Mouse (Mus musculus) hindbrain, embryonic 12.5 days (tissue): ENCODE data around the gene Magi1. TPM values are rescaled to one million over a fixed set of nuclear protein-coding genes. Genes with fewer than 3 reads are reported as not detected.

Experiments
- ATAC-seq: fragments of 200-750 bp; cut with Nextera tagmentation; 2 replicates; pipeline ENCODE4 v1.8.0; 2017; ENCODE audit warnings: moderate TSS enrichment; ENCODE audit not compliant: low FRiP score
- H3K27ac ChIP-seq: fragments of 300-500 bp; sonication (generic); 2 replicates; pipeline ENCODE4 v1.5.1; 2016; ENCODE audit warnings: mild to moderate bottlenecking
- H3K27me3 ChIP-seq: fragments of 300-500 bp; sonication (generic); 2 replicates; pipeline ENCODE4 v1.6.1; 2016; ENCODE audit warnings: mild to moderate bottlenecking
- H3K36me3 ChIP-seq: fragments of 300-500 bp; sonication (generic); 2 replicates; pipeline ENCODE4 v1.6.1; 2016; ENCODE audit warnings: mild to moderate bottlenecking
- H3K4me1 ChIP-seq: fragments of 300-500 bp; sonication (generic); 2 replicates; pipeline ENCODE4 v1.6.1; 2016
- H3K4me2 ChIP-seq: fragments of 300-500 bp; sonication (generic); replicated peaks from 2 replicates; pipeline ENCODE4 v1.6.1; 2016; ENCODE audit warnings: mild to moderate bottlenecking
- H3K4me3 ChIP-seq: fragments of 300-500 bp; sonication (generic); 2 replicates; pipeline ENCODE4 v1.5.1; 2016; ENCODE audit warnings: mild to moderate bottlenecking
- H3K9ac ChIP-seq: fragments of 300-500 bp; sonication (generic); 2 replicates; pipeline ENCODE4 v1.6.1; 2016; ENCODE audit warnings: mild to moderate bottlenecking, moderate library complexity
- H3K9me3 ChIP-seq: fragments of 300-500 bp; sonication (generic); replicated peaks from 2 replicates; pipeline ENCODE4 v1.6.1; 2016; ENCODE audit warnings: mild to moderate bottlenecking
- WGBS: fragments of 180-500 bp; shearing (Covaris S2); methylation state at CpG from one replicate; pipeline ENCODE4 v1.1.7; 2016; 5-methylcytosine and 5-hydroxymethylcytosine counted together
- polyA plus RNA-seq: library from polyadenylated mRNA; unstranded; fragments of >200 nt; fragmentation: Nextera tagmentation; extraction: Ambion mirVana; gene quantifications from 2 replicates; pipeline ENCODE4 v1.2.1, GENCODE M21; 2016

The Magi1 gene
- polyA plus RNA-seq, 1 experiment from 2014 or later: 35.9 TPM

DNA sequence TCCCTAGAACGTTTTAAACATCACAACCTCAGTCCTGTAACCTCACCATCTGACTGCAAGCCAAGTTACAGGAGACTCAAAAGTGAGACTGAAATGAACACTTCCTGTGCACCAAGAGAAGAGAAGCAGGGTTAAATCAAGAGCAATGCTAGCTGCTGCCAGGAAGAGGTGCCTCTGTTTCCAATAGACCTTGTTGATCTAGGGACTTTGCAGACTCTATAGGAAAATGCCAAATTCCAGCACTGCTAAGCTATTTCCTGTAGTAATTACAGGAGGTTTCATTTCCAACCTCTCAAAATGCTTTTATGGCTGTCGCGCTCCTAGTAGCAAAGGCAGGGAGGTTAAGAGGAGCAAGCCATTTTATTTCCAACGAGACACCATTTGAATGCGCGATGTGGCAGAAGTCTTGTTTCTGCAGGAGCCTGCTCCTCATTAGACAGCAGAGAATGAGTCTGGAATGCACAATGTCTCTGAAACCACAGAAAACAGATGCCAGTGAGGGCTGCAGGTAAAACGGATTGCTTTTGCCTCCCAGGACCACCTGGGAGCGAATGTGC lies 222.2 kb downstream of the Magi1 start:
- Histone ChIP-seq H3K27me3 (no peaks in the 10 kb centered on the region), H3K36me3 (no peaks in the 10 kb centered on the region), H3K4me1 (0 out of 2 replicates have a peak, but pooled peaks cover 5% of the 10 kb centered on the region), H3K27ac (no peak overlapping the region), H3K4me3 (no peak overlapping the region), H3K9ac (no peak overlapping the region), H3K4me2 (no peak overlapping the region), H3K9me3 (0 out of 2 replicates have a peak, but pooled peaks cover 2% of the 10 kb centered on the region)
- ATAC-seq: no peak
- WGBS: 72% methylated on average over 8 of the region's 8 CpGs

DNA sequence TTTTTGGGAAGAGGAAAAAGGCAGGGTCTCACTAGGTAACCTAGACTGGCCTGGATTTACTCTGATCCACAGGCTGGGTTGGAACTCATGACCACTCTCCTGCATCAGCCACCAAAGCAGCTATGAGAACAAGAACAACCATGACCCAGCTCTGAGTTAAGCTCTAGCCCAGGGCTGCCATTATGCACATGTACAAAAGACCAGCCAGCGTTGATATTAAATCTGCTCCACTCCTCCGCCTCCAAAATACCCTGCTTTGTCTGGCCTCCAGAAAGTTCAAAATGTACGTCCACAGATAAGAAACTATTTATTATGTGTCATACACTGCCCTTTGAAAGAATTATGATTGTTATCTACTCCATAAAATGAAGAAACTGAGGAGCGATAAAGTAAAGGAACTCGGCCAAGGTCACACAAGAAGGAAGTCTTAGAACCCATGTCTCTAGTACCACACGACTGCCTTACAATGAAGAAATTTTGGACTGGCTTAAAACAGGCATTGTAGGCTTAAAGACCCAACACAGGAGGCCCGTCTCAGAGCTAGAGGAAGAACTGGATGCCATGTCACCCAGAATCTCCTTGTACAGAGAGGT lies 223.0 kb downstream of the Magi1 start:
- Histone ChIP-seq H3K9me3 (0 out of 2 replicates have a peak, but pooled peaks cover 2% of the 10 kb centered on the region), H3K27ac (no peak overlapping the region), H3K27me3 (no peaks in the 10 kb centered on the region), H3K4me2 (no peak overlapping the region), H3K36me3 (no peaks in the 10 kb centered on the region), H3K4me3 (no peak overlapping the region), H3K4me1 (0 out of 2 replicates have a peak, but pooled peaks cover 5% of the 10 kb centered on the region), H3K9ac (no peak overlapping the region)
- ATAC-seq: no peak
- WGBS: 94% methylated on average over 7 of the region's 7 CpGs

DNA sequence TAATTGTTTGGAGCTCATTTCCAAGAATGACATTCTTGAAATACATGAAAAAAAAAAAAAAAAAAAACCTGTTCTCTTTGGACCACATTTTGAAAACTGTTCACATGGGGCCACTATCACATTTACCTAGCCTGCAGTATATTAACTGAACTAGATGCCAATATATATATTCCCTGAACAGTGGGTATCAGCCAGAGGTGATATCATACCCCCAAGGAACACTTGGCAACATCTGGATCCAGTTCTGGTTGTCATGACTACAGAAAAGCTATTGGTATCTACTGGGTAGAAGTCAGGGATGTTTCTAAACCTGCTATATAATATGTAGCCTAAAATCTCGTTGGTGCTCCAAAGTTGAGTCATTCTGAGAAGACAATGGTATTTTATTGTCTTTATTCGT lies 224.6 kb downstream of the Magi1 start:
- no peak overlapping the region for H3K9ac ChIP-seq
- no peak overlapping the region for H3K4me2 ChIP-seq
- no peaks in the 10 kb centered on the region for H3K36me3 ChIP-seq
- H3K27ac ChIP-seq: no peak overlapping the region
- H3K4me3 ChIP-seq: no peak overlapping the region
- WGBS: 77% methylated on average over 2 of the region's 2 CpGs
- 0 out of 2 replicates have a peak, but pooled peaks cover 2% of the 10 kb centered on the region for H3K9me3 ChIP-seq
- 0 out of 2 replicates have a peak, but pooled peaks cover 5% of the 10 kb centered on the region for H3K4me1 ChIP-seq
- ATAC-seq: no peak
- no peaks in the 10 kb centered on the region for H3K27me3 ChIP-seq

DNA sequence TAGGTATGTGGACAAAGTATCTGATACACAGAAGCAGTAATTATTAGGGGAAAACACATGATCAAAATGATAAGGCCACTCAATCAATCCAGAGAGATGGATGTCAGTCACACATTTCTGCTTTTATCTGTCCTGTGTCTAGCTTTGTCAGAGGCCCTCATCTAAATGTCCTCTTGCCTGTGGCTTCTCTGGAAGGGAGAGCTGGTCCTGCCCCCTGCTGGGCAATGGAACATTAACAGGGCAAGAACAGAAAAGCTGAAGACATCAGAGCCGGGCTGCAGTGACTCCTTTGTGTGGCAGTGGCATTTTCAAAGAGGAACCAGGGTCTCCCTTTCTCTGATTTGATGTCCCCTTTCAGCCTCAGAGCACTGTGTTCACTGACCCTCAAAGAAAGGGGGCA lies 229.8 kb downstream of the Magi1 start:
- Histone ChIP-seq H3K36me3 (no peaks in the 10 kb centered on the region), H3K4me2 (no peak overlapping the region), H3K27ac (no peak overlapping the region), H3K4me3 (no peak overlapping the region), H3K4me1 (no peaks in the 10 kb centered on the region), H3K27me3 (no peaks in the 10 kb centered on the region), H3K9me3 (no peaks in the 10 kb centered on the region), H3K9ac (no peak overlapping the region)
- ATAC-seq: no peak
- 15% methylated on average over 1 of the region's 1 CpGs for WGBS

DNA sequence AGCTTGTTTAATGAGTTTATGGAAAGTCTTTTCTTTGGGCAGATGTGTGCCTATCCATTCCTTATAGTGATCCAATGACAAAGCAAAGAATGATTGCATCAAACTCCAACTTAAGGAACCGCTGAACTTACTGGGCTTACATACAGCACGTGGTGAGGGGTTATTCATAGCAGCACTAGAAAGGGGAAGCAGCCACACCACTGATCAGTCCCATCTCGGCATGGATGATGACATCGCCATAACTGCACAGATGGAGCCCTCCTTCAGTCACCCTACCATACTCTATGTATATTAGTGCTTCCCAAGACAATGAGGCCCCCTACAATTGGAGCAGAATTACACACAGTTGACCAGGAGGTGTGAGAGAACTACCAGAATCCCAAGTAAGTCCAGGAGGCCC lies 238.5 kb downstream of the Magi1 start:
- no peak for ATAC-seq

DNA sequence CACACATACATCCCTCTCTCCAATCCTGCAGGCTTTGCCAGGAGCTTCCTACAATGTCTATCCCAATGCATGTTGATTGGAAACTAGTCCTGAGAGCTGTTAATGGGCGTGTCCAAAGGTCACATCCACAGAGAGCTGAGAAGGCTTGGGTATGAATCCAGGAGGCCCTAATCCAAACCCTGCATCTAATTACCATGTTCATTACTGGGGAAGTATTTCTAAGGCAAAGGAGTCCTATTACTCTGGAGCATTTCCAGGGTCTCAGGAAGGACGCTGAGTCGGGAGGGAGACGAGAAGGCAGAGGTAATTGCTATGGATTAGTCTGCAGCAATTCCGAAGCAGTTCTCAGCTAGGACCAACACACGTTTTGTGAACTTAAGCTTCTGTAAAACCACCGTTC lies 240.3 kb downstream of the Magi1 start:
- Histone ChIP-seq H3K9ac (no peak overlapping the region), H3K27ac (no peak overlapping the region), H3K4me3 (no peak overlapping the region), H3K4me1 (peaks cover 15% of the 10 kb centered on the region), H3K27me3 (no peaks in the 10 kb centered on the region), H3K4me2 (no peak overlapping the region), H3K36me3 (no peaks in the 10 kb centered on the region), H3K9me3 (no peaks in the 10 kb centered on the region)
- 70% methylated on average over 7 of the region's 7 CpGs for WGBS
- ATAC-seq: no peak

More for the DNA sequence above, 238.5 kb downstream of the Magi1 start:
- H3K4me3 ChIP-seq: no peak overlapping the region
- no peak overlapping the region for H3K9ac ChIP-seq
- no peaks in the 10 kb centered on the region for H3K27me3 ChIP-seq
- H3K27ac ChIP-seq: no peak overlapping the region
- 93% methylated on average over 4 of the region's 4 CpGs for WGBS
- no peaks in the 10 kb centered on the region for H3K36me3 ChIP-seq
- no peaks in the 10 kb centered on the region for H3K9me3 ChIP-seq
- H3K4me1 ChIP-seq: peaks cover 15% of the 10 kb centered on the region
- no peak overlapping the region for H3K4me2 ChIP-seq

DNA sequence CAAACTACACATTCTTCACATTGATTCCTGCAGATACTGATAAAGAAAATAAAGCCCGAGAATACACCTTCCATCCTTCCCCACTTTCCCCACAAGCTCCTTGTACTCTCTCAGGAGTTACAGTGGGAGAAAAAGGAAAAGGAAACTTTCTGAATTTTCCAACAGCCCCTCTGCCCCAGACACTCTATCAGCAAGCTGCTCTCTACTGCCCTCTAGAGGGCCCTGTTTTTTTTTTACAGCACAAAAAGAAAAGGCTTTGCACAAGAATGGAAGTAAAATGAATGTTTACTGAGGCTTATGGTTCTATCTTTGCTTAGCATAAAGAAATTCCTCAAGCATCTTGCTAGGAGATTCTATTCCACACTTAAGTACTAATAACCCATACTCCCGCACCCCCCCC lies 243.6 kb downstream of the Magi1 start:
- Histone ChIP-seq H3K4me2 (no peak overlapping the region), H3K36me3 (no peaks in the 10 kb centered on the region), H3K9ac (no peak overlapping the region), H3K9me3 (no peaks in the 10 kb centered on the region), H3K4me1 (peaks cover 15% of the 10 kb centered on the region), H3K27me3 (no peaks in the 10 kb centered on the region), H3K4me3 (no peak overlapping the region), H3K27ac (no peak overlapping the region)
- ATAC-seq: no peak
- 63% methylated on average over 2 of the region's 2 CpGs for WGBS

DNA sequence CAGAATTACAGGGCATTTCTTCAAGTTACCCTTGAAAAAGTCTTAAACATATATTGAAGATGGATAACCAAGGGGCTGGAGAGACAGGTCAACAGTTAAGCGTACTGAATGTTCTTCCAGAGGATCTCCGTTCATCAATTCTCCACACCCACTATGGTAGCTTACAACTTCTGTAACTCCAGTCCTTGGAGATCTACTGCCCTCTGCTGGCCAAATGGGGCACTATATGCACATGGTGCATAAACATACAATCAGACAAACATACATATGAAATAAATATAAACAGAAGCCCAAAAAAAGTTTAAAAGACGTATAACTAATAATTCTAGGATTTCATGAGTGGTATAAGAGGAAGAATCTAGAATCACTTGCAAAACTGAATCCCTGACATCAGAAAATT lies 244.8 kb downstream of the Magi1 start:
- WGBS: 93% methylated on average over 3 of the region's 3 CpGs
- no peaks in the 10 kb centered on the region for H3K36me3 ChIP-seq
- ATAC-seq: no peak
- no peak overlapping the region for H3K27ac ChIP-seq
- no peaks in the 10 kb centered on the region for H3K9me3 ChIP-seq
- H3K4me1 ChIP-seq: peaks cover 15% of the 10 kb centered on the region
- H3K4me3 ChIP-seq: no peak overlapping the region
- H3K9ac ChIP-seq: no peak overlapping the region
- no peak overlapping the region for H3K4me2 ChIP-seq
- no peaks in the 10 kb centered on the region for H3K27me3 ChIP-seq

DNA sequence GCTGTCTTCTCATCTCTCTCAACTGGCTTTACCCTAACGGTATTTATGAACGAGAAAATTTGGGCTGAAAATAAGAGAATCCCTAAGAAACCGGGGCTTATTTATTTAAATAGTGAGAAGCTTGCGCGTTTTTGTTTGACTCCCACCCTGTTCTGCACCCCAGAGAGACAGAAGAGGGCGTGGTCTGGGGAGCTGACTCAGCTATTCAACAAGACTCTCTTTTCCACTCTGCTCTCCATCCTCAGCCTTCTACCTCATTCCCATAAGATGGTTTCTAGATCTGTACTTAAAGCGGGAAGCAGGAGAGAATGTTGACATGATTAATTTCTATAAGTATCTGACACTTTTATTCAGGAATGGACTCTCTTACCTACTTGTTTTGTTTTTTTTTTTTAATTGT lies 247.2 kb downstream of the Magi1 start:
- 67% methylated on average over 7 of the region's 7 CpGs for WGBS

DNA sequence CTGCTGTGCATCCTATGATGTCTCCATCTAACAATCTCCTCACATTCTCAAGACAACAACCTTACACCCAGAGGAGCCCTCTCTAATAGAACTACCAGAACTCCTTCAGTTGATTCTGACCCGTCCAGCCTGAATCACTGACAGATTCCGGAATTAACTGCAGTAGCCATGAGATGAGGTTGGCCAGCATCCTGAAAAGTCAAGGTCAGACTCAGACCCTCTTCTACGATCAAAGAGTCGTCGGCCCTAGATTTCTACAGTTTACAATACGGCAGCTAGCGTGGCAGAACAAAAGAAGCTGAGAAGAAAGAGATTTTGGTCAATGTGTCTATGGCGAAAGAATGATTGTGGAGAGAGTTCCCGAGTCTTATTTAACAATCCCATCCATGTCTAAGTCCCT lies 257.4 kb downstream of the Magi1 start:
- Histone ChIP-seq H3K36me3 (no peaks in the 10 kb centered on the region), H3K4me2 (no peak overlapping the region), H3K4me3 (no peak overlapping the region), H3K27ac (no peak overlapping the region), H3K27me3 (no peaks in the 10 kb centered on the region), H3K9ac (no peak overlapping the region), H3K9me3 (no peaks in the 10 kb centered on the region), H3K4me1 (peaks cover 7% of the 10 kb centered on the region; the same call in 1 of the 2 replicates)
- ATAC-seq: no peak
- 71% methylated on average over 9 of the region's 9 CpGs for WGBS

More for the DNA sequence above, 247.2 kb downstream of the Magi1 start:
- Histone ChIP-seq H3K4me3 (no peak overlapping the region), H3K36me3 (no peaks in the 10 kb centered on the region), H3K4me1 (peaks cover 3% of the 10 kb centered on the region; the same call in 1 of the 2 replicates), H3K9me3 (no peaks in the 10 kb centered on the region), H3K9ac (no peak overlapping the region), H3K4me2 (no peak overlapping the region), H3K27ac (no peak overlapping the region), H3K27me3 (no peaks in the 10 kb centered on the region)
- ATAC-seq: no peak

DNA sequence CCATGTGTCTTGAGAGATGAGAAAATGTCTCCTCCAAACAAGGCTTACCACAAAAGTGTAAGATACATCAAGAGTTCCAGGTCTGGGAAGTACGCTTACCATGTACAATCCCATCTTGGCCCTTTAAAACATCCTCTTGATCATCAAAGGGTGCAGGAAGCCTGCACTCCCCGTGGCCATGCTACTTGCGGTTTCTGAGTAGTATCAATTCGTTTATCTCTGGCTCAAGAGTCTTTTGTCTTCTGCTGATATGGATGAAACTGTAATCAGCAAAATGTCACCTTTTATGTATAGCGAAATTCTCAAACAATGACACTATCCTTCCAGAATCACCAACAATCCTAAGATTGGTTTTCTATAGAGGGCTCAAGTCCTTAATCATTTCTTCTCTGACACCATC lies 261.3 kb downstream of the Magi1 start:
- no peak for ATAC-seq
- Histone ChIP-seq H3K27me3 (no peaks in the 10 kb centered on the region), H3K9ac (no peak overlapping the region), H3K36me3 (no peaks in the 10 kb centered on the region), H3K4me3 (no peak overlapping the region), H3K4me1 (peaks cover 11% of the 10 kb centered on the region; the same call in 1 of the 2 replicates), H3K9me3 (no peaks in the 10 kb centered on the region), H3K27ac (no peak overlapping the region), H3K4me2 (no peak overlapping the region)
- WGBS: 85% methylated on average over 5 of the region's 5 CpGs

DNA sequence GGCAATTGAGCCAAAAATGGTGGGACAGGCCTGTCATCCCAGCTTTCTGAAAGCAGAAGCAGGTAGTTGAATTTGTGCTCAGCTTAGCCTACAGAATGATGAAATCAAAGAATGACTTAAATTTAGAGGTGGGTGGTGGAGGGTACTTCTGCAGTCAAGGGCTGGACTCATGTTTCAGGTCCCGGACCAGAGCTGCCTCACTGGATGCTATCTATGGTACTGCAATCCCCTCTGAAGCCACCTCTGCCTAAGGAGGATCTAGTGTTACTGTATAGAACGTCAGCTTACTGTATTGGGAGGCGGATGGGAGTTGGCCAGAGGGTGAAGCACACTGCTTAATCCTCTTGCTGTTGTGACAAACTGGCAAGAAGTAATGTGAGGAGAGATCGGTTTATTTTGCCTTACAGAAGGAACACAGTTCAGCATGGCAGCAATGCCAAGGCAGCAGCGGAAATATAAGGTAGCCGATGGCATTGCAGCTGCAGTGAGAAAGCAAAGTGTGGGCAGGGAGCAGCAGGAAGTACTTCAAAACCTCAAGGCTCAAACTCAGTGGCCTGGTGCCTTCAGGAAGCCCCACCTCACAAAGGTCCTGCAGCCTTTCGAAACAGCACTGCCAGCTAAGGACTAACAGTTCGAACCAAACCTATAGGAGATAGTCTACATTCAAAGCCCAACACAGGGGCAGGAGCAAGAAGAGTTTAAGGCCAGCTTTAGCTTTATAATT lies 262.3 kb downstream of the Magi1 start:
- WGBS: 87% methylated on average over 8 of the region's 8 CpGs
- Histone ChIP-seq H3K9ac (no peak overlapping the region), H3K9me3 (no peaks in the 10 kb centered on the region), H3K36me3 (no peaks in the 10 kb centered on the region), H3K27me3 (no peaks in the 10 kb centered on the region), H3K4me2 (no peak overlapping the region), H3K27ac (no peak overlapping the region), H3K4me1 (peaks cover 11% of the 10 kb centered on the region; the same call in 1 of the 2 replicates), H3K4me3 (no peak overlapping the region)
- ATAC-seq: no peak
